Mouse (Mus musculus): Measurements from ENCODE around the gene Ampd2. TPM values are rescaled to one million over a fixed set of nuclear protein-coding genes. Genes with fewer than 3 reads are reported as not detected.

Ampd2 gene
- total RNA-seq (2021), result 10 to 100 TPM; 48.9 to 52.9 TPM

- intact Hi-C loops (cut with DNase I), result loop anchor here (5.0 kb wide), 1 partner anchor 61 kb away; the partner anchor contains the start of gene Gnai3
- DNase-seq (ENCODE audit: low spot score in 2 of 2), result no peak
These were observed at the start of gene Ampd2 for GRCm38 (mm10) chr3:108086470-108086979. TSS of gene Ampd2 (minus strand) at chr3:108086651.

GRCm38 (mm10) chr3:108134701-108135100 lies 48.2 kb upstream of the Ampd2 start:
- intact Hi-C loops (cut with DNase I), result no loop called here
- peak; percentile 70 to 76 for DNase-seq (ENCODE audit: low spot score in 2 of 2)

- intact Hi-C loops (cut with DNase I), result no loop called here
- no peak for DNase-seq (ENCODE audit: low spot score in 2 of 2)
These were observed 46.0 kb upstream of the Ampd2 start for GRCm38 (mm10) chr3:108132484-108132883.

GRCm38 (mm10) chr3:108131821-108132220 lies 45.4 kb upstream of the Ampd2 start:
- intact Hi-C loops (cut with DNase I), result no loop called here
- DNase-seq (ENCODE audit: low spot score in 2 of 2), result no peak

- intact Hi-C loops (cut with DNase I), result no loop called here
- DNase-seq (ENCODE audit: low spot score in 2 of 2), result no peak
These were observed 44.8 kb upstream of the Ampd2 start for GRCm38 (mm10) chr3:108131216-108131615.

GRCm38 (mm10) chr3:108129804-108130203 lies 43.4 kb upstream of the Ampd2 start:
- DNase-seq (ENCODE audit: low spot score in 2 of 2), result no peak
- intact Hi-C loops (cut with DNase I), result no loop called here

GRCm38 (mm10) chr3:108129367-108129766 lies 42.9 kb upstream of the Ampd2 start:
- intact Hi-C loops (cut with DNase I), result no loop called here
- DNase-seq (ENCODE audit: low spot score in 2 of 2), result no peak

GRCm38 (mm10) chr3:108128520-108128919 lies 42.1 kb upstream of the Ampd2 start:
- intact Hi-C loops (cut with DNase I), result no loop called here

GRCm38 (mm10) chr3:108126327-108126726 lies 39.9 kb upstream of the Ampd2 start:
- DNase-seq (ENCODE audit: low spot score in 2 of 2), result no peak
- intact Hi-C loops (cut with DNase I), result no loop called here

More at GRCm38 (mm10) chr3:108128520-108128919, 42.1 kb upstream of the Ampd2 start:
- DNase-seq (ENCODE audit: low spot score in 2 of 2), result no peak

GRCm38 (mm10) chr3:108124131-108124530 lies 37.7 kb upstream of the Ampd2 start:
- no peak for DNase-seq (ENCODE audit: low spot score in 2 of 2)
- intact Hi-C loops (cut with DNase I), result no loop called here

GRCm38 (mm10) chr3:108123242-108123641 lies 36.8 kb upstream of the Ampd2 start:
- DNase-seq (ENCODE audit: low spot score in 2 of 2), result no peak
- intact Hi-C loops (cut with DNase I), result no loop called here

GRCm38 (mm10) chr3:108121101-108121500 lies 34.6 kb upstream of the Ampd2 start:
- intact Hi-C loops (cut with DNase I), result no loop called here
- DNase-seq (ENCODE audit: low spot score in 2 of 2), result no peak

GRCm38 (mm10) chr3:108117465-108117864 lies 31.0 kb upstream of the Ampd2 start:
- no peak for DNase-seq (ENCODE audit: low spot score in 2 of 2)
- intact Hi-C loops (cut with DNase I), result loop anchor here (5.0 kb wide), 1 partner anchor 45 kb away; no protein-coding TSS in a partner anchor

- intact Hi-C loops (cut with DNase I), result no loop called here
- no peak for DNase-seq (ENCODE audit: low spot score in 2 of 2)
These were observed 27.3 kb upstream of the Ampd2 start for GRCm38 (mm10) chr3:108113591-108114289.

GRCm38 (mm10) chr3:108112666-108113065 lies 26.2 kb upstream of the Ampd2 start:
- intact Hi-C loops (cut with DNase I), result no loop called here
- DNase-seq (ENCODE audit: low spot score in 2 of 2), result no peak

GRCm38 (mm10) chr3:108112246-108112645 lies 25.8 kb upstream of the Ampd2 start:
- DNase-seq (ENCODE audit: low spot score in 2 of 2), result no peak
- intact Hi-C loops (cut with DNase I), result no loop called here

GRCm38 (mm10) chr3:108111320-108111719 lies 24.9 kb upstream of the Ampd2 start:
- no peak for DNase-seq (ENCODE audit: low spot score in 2 of 2)
- intact Hi-C loops (cut with DNase I), result no loop called here

GRCm38 (mm10) chr3:108105281-108105680 lies 18.8 kb upstream of the Ampd2 start:
- intact Hi-C loops (cut with DNase I), result no loop called here
- no peak for DNase-seq (ENCODE audit: low spot score in 2 of 2)

- intact Hi-C loops (cut with DNase I), result no loop called here
- DNase-seq (ENCODE audit: low spot score in 2 of 2), result no peak
These were observed 15.6 kb upstream of the Ampd2 start for GRCm38 (mm10) chr3:108102075-108102474.

- intact Hi-C loops (cut with DNase I), result no loop called here
- DNase-seq (ENCODE audit: low spot score in 2 of 2), result no peak
These were observed 15.1 kb upstream of the Ampd2 start for GRCm38 (mm10) chr3:108101594-108101993.

- no peak for DNase-seq (ENCODE audit: low spot score in 2 of 2)
- intact Hi-C loops (cut with DNase I), result no loop called here
These were observed 11.9 kb upstream of the Ampd2 start for GRCm38 (mm10) chr3:108098316-108098715.

All from left cerebral cortex, postnatal 36 days (tissue).